Mouse (Mus musculus) myocyte (in vitro differentiated cells): ENCODE results near the gene Golga2. TPM values are rescaled to one million over a fixed set of nuclear protein-coding genes. Genes with fewer than 3 reads are reported as not detected.
A peak's percentile ranks its signal among the peaks of the same experiment; 100 is the strongest.

Experiments used
- H3K27me3 ChIP-seq: one replicate; pipeline ENCODE4 v1.6.1; 2011; ENCODE audit not compliant: control insufficient read depth, insufficient read depth, insufficient read length
- H3K36me3 ChIP-seq: one replicate; pipeline ENCODE4 v1.6.1; 2011; ENCODE audit not compliant: control insufficient read depth, insufficient read depth
- H3K4me2 ChIP-seq: one replicate; pipeline ENCODE4 v1.6.1; 2011; ENCODE audit warnings: low read depth, control low read depth
- H3K4me3 ChIP-seq: one replicate; pipeline ENCODE4 v1.5.1; 2011; ENCODE audit warnings: mild to moderate bottlenecking, control low read depth, moderate library complexity
- H3K79me2 ChIP-seq: one replicate; pipeline ENCODE4 v1.6.1; 2011; ENCODE audit not compliant: control insufficient read depth, insufficient read depth
- H3ac ChIP-seq: one replicate; pipeline ENCODE4 v1.6.1; 2011; ENCODE audit not compliant: control insufficient read depth, insufficient read length
- CEBPB ChIP-seq: IDR thresholded peaks from 2 replicates; pipeline ENCODE4 v1.6.1; 2011; ENCODE audit warnings: mild to moderate bottlenecking, moderate library complexity; ENCODE audit not compliant: poor library complexity, insufficient read depth, severe bottlenecking
- E2F4 ChIP-seq: IDR thresholded peaks from one replicate; pipeline ENCODE4 v1.6.1; 2011; ENCODE audit warnings: mild to moderate bottlenecking, control low read depth, moderate library complexity; ENCODE audit not compliant: insufficient read depth
- MAX ChIP-seq: IDR thresholded peaks from one replicate; pipeline ENCODE4 v1.6.1; 2011; ENCODE audit warnings: low read depth, mild to moderate bottlenecking, control low read depth
- MYOD1 ChIP-seq, 3 experiments: IDR thresholded peaks; one replicate each; pipeline ENCODE4 v1.6.1; 2011; ENCODE audit warnings: control low read depth in 2 of 3, low read depth in 2 of 3, mild to moderate bottlenecking in 2 of 3, moderate library complexity in 1 of 3; ENCODE audit not compliant: insufficient read length in 2 of 3, control insufficient read depth in 1 of 3
- MYOG ChIP-seq, 3 experiments: IDR thresholded peaks; one replicate each; pipeline ENCODE4 v1.6.1; 2011; ENCODE audit warnings: control low read depth in 2 of 3, low read depth in 2 of 3, mild to moderate bottlenecking in 2 of 3; ENCODE audit not compliant: insufficient read length in 2 of 3, control insufficient read depth in 1 of 3, insufficient read depth in 1 of 3
- POLR2A ChIP-seq: IDR thresholded peaks from one replicate; pipeline ENCODE4 v1.6.1; 2011; ENCODE audit warnings: low read depth, mild to moderate bottlenecking, control low read depth, moderate library complexity; ENCODE audit not compliant: insufficient read length
- POLR2AphosphoS2 ChIP-seq: IDR thresholded peaks from one replicate; pipeline ENCODE4 v1.6.1; 2011; ENCODE audit warnings: low read depth, control low read depth; ENCODE audit not compliant: insufficient read length
- REST ChIP-seq: IDR thresholded peaks from one replicate; pipeline ENCODE4 v1.6.1; 2011; ENCODE audit warnings: mild to moderate bottlenecking, control low read depth, moderate library complexity; ENCODE audit not compliant: insufficient read depth, insufficient read length
- SRF ChIP-seq: IDR thresholded peaks from one replicate; pipeline ENCODE4 v1.6.1; 2011; ENCODE audit warnings: low read depth; ENCODE audit not compliant: control insufficient read depth, insufficient read length
- TCF12 ChIP-seq: IDR thresholded peaks from one replicate; pipeline ENCODE4 v1.6.1; 2011; ENCODE audit warnings: mild to moderate bottlenecking, control low read depth; ENCODE audit not compliant: poor library complexity, insufficient read depth, severe bottlenecking
- TCF3 ChIP-seq: IDR thresholded peaks from one replicate; pipeline ENCODE4 v1.6.1; 2011; ENCODE audit warnings: low read depth, control low read depth; ENCODE audit not compliant: insufficient read length
- USF1 ChIP-seq: IDR thresholded peaks from one replicate; pipeline ENCODE4 v1.6.1; 2011; ENCODE audit warnings: low read depth, mild to moderate bottlenecking, control low read depth, moderate library complexity
- polyA plus RNA-seq: library from polyadenylated mRNA; unstranded; fragments of >200 nt; fragmentation: generic; extraction: Trizol; gene quantifications from one replicate; pipeline ENCODE4 v1.2.1, GENCODE M21; 2012; ENCODE audit warnings: missing spikeins

Gene Golga2
- polyA plus RNA-seq: 60.7 TPM

GRCm38 (mm10) chr2:32287334-32287840 is at the start of gene Golga2:
Golga2 (plus strand) TSS chr2:32287384.
- H3K27me3 ChIP-seq: no peaks in the 10 kb centered on the region
- H3K4me3 ChIP-seq: peak within 1 kb of the TSS; percentile 88
- H3K79me2 ChIP-seq: peaks cover 51% of the 10 kb centered on the region
- H3ac ChIP-seq: peak within 1 kb of the TSS; percentile 62
- TF ChIP-seq TCF12 (no peak), MYOG (IDR thresholded peaks at IDR 0.05; ENCODE audit: control insufficient read depth in 1 of 3, insufficient read depth in 1 of 3, insufficient read length in 2 of 3, low read depth in 2 of 3) (no peak)
- H3K36me3 ChIP-seq: peaks cover 4% of the 10 kb centered on the region
- peak within 1 kb of the TSS; percentile 95 for H3K4me2 ChIP-seq

GRCm38 (mm10) chr2:32237571-32237970 is 49.6 kb upstream of the Golga2 start:
- H3K36me3 ChIP-seq: peaks cover 11% of the 10 kb centered on the region
- peak overlapping the region; percentile 86 for H3K4me3 ChIP-seq
- TF ChIP-seq E2F4 (no peak), TCF12 (no peak)

GRCm38 (mm10) chr2:32238708-32239435 is 48.3 kb upstream of the Golga2 start:
- H3K36me3 ChIP-seq: no peaks in the 10 kb centered on the region
- no peaks in the 10 kb centered on the region for H3K27me3 ChIP-seq
- no peak for TF ChIP-seq POLR2A
- no peaks in the 10 kb centered on the region for H3K79me2 ChIP-seq
- no peak overlapping the region for H3K4me3 ChIP-seq
- no peak overlapping the region for H3ac ChIP-seq
- no peak overlapping the region for H3K4me2 ChIP-seq

More at GRCm38 (mm10) chr2:32237571-32237970, 49.6 kb upstream of the Golga2 start:
- Histone ChIP-seq H3ac (no peak overlapping the region), H3K27me3 (no peaks in the 10 kb centered on the region), H3K4me2 (peak overlapping the region; percentile 95), H3K79me2 (no peaks in the 10 kb centered on the region)

GRCm38 (mm10) chr2:32240591-32240990 is 46.6 kb upstream of the Golga2 start:
- H3ac ChIP-seq: no peak overlapping the region
- H3K4me2 ChIP-seq: no peak overlapping the region
- no peaks in the 10 kb centered on the region for H3K79me2 ChIP-seq
- no peaks in the 10 kb centered on the region for H3K27me3 ChIP-seq
- no peak overlapping the region for H3K4me3 ChIP-seq
- H3K36me3 ChIP-seq: no peaks in the 10 kb centered on the region
- TF ChIP-seq CEBPB: no peak
- TF ChIP-seq REST: no peak

GRCm38 (mm10) chr2:32242986-32243385 is 44.2 kb upstream of the Golga2 start:
- TF ChIP-seq MYOD1 (IDR thresholded peaks at IDR 0.05; ENCODE audit: control insufficient read depth in 1 of 3, insufficient read length in 2 of 3, low read depth in 2 of 3): no peak

GRCm38 (mm10) chr2:32246741-32247140 is 40.4 kb upstream of the Golga2 start:
- Histone ChIP-seq H3K79me2 (no peaks in the 10 kb centered on the region), H3K36me3 (peaks cover 14% of the 10 kb centered on the region), H3ac (no peak overlapping the region), H3K4me3 (no peak overlapping the region), H3K4me2 (no peak overlapping the region), H3K27me3 (no peaks in the 10 kb centered on the region)
- TF ChIP-seq SRF (no peak), TCF3 (no peak), MYOG (IDR thresholded peaks at IDR 0.05; ENCODE audit: control insufficient read depth in 1 of 3, insufficient read depth in 1 of 3, insufficient read length in 2 of 3, low read depth in 2 of 3) (no peak), POLR2AphosphoS2 (no peak), REST (no peak), USF1 (no peak), MAX (no peak), E2F4 (no peak), TCF12 (no peak), POLR2A (no peak), MYOD1 (IDR thresholded peaks at IDR 0.05; ENCODE audit: control insufficient read depth in 1 of 3, insufficient read length in 2 of 3, low read depth in 2 of 3) (no peak), CEBPB (no peak)

More at GRCm38 (mm10) chr2:32242986-32243385, 44.2 kb upstream of the Golga2 start:
- no peaks in the 10 kb centered on the region for H3K27me3 ChIP-seq
- no peak overlapping the region for H3K4me2 ChIP-seq
- no peak overlapping the region for H3K4me3 ChIP-seq
- no peak overlapping the region for H3ac ChIP-seq
- peaks cover 14% of the 10 kb centered on the region for H3K36me3 ChIP-seq
- H3K79me2 ChIP-seq: no peaks in the 10 kb centered on the region
